Mouse (Mus musculus) liver, embryonic 15.5 days (tissue): Measurements from ENCODE around the gene Samd1. TPM values are rescaled to one million over a fixed set of nuclear protein-coding genes. Genes with fewer than 3 reads are reported as not detected.
A peak's percentile ranks its signal among the peaks of the same experiment; 100 is the strongest.

Experiments used
- ATAC-seq: fragments of 200-750 bp; cut with Nextera tagmentation; 2 replicates; pipeline ENCODE4 v1.8.0; 2017; ENCODE audit warnings: moderate number of reproducible peaks, mild to moderate bottlenecking, moderate library complexity; ENCODE audit not compliant: insufficient read depth
- H3K27ac ChIP-seq: fragments of 300-500 bp; sonication (generic); replicated peaks from 2 replicates; pipeline ENCODE4 v1.5.1; 2015; ENCODE audit warnings: mild to moderate bottlenecking, inconsistent platforms
- H3K27me3 ChIP-seq: fragments of 300-500 bp; sonication (generic); 2 replicates; pipeline ENCODE4 v1.6.1; 2015; ENCODE audit warnings: mild to moderate bottlenecking, inconsistent platforms
- H3K36me3 ChIP-seq: fragments of 300-500 bp; sonication (generic); replicated peaks from 2 replicates; pipeline ENCODE4 v1.6.1; 2015; ENCODE audit warnings: moderate library complexity, mild to moderate bottlenecking, inconsistent platforms
- H3K4me1 ChIP-seq: fragments of 300-500 bp; sonication (generic); replicated peaks from 2 replicates; pipeline ENCODE4 v1.6.1; 2015; ENCODE audit warnings: inconsistent platforms
- H3K4me2 ChIP-seq: fragments of 300-500 bp; sonication (generic); 2 replicates; pipeline ENCODE4 v1.6.1; 2015; ENCODE audit warnings: moderate library complexity, mild to moderate bottlenecking, inconsistent platforms
- H3K4me3 ChIP-seq: fragments of 300-500 bp; sonication (generic); replicated peaks from 2 replicates; pipeline ENCODE4 v1.5.1; 2015; ENCODE audit warnings: mild to moderate bottlenecking, inconsistent platforms
- H3K9ac ChIP-seq: fragments of 300-500 bp; sonication (generic); 2 replicates; pipeline ENCODE4 v1.6.1; 2015; ENCODE audit warnings: moderate library complexity, mild to moderate bottlenecking, inconsistent platforms
- H3K9me3 ChIP-seq: fragments of 300-500 bp; sonication (generic); replicated peaks from 2 replicates; pipeline ENCODE4 v1.6.1; 2016; ENCODE audit warnings: inconsistent platforms
- WGBS: fragments of 180-500 bp; shearing (Covaris S2); methylation state at CpG from one replicate; pipeline ENCODE4 v1.1.7; 2015; ENCODE audit warnings: mixed read lengths; ENCODE audit not compliant: insufficient replicate concordance; 5-methylcytosine and 5-hydroxymethylcytosine counted together
- microRNA counts: library from miRNA; unstranded; fragments of <30 nt; microRNA quantifications from one replicate; lab custom pipeline; 2016
- microRNA-seq: library from miRNA; unstranded; fragments of <30 nt; microRNA quantifications from one replicate; pipeline ENCODE4, GENCODE M21; 2016
- polyA plus RNA-seq: library from polyadenylated mRNA; unstranded; fragments of >200 nt; fragmentation: Nextera tagmentation; extraction: Ambion mirVana; gene quantifications from 2 replicates; pipeline ENCODE4 v1.2.1, GENCODE M21; 2015

Gene Samd1
- polyA plus RNA-seq, 1 experiment from 2014 or later = 5.8 TPM

- Histone ChIP-seq H3K4me1 (peaks cover 7% of the 10 kb centered on the region), H3K9me3 (no peaks in the 10 kb centered on the region), H3K4me3 (no peak overlapping the region), H3K36me3 (no peaks in the 10 kb centered on the region), H3K4me2 (no peak overlapping the region), H3K27me3 (peaks cover 61% of the 10 kb centered on the region), H3K27ac (no peak overlapping the region), H3K9ac (no peak overlapping the region)
- ATAC-seq = no peak
- 4% methylated on average over 5 of the region's 5 CpGs for WGBS
Observed at GRCm38 (mm10) chr8:84039050-84039449, 41.6 kb downstream of the Samd1 start.

- H3K9ac ChIP-seq = no peak within 1 kb of the TSS
- H3K27ac ChIP-seq = no peak within 1 kb of the TSS
- 1% methylated on average over 40 of the region's 40 CpGs for WGBS
- H3K9me3 ChIP-seq = no peaks in the 10 kb centered on the region
- H3K4me1 ChIP-seq = peaks cover 13% of the 10 kb centered on the region
- no peaks in the 10 kb centered on the region for H3K36me3 ChIP-seq
- ATAC-seq = peak; percentile 25; the same call in 1 of the 2 replicates
- H3K27me3 ChIP-seq = peaks cover 76% of the 10 kb centered on the region
- peak within 1 kb of the TSS; percentile 40 for H3K4me3 ChIP-seq
- peak within 1 kb of the TSS; percentile 56 for H3K4me2 ChIP-seq
Observed at GRCm38 (mm10) chr8:84042066-84042947, 44.8 kb downstream of the Samd1 start, which contains the start of gene Il27ra. Gene Il27ra, minus strand, starts transcription at chr8:84042589.

DNA sequence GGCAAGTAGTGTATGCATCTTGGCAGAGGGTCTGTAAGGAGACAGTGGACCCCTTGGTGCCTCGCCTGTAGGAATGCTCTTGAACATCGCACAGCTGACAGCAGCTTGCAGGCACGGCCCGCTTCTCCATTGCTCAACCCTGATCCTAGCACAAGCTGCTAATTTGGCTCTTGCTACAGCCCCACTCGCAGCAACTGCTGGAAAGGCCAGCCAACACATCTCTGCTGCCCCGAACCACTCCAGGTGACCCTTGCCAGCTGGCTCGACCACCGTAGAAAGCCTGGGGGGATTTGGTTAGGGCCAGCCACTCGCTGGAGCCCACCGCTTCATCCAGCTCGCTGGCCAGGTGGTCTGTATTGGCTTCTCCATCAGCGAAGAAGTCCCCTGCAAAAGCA lies 45.5 kb downstream of the Samd1 start:
- H3K27ac ChIP-seq = no peak overlapping the region

GRCm38 (mm10) chr8:84044103-84044502 lies 46.6 kb downstream of the Samd1 start:
- ATAC-seq = no peak
- Histone ChIP-seq H3K36me3 (no peaks in the 10 kb centered on the region), H3K9me3 (no peaks in the 10 kb centered on the region), H3K4me3 (no peak overlapping the region), H3K27ac (no peak overlapping the region), H3K4me1 (peaks cover 13% of the 10 kb centered on the region), H3K4me2 (no peak overlapping the region), H3K27me3 (peaks cover 73% of the 10 kb centered on the region), H3K9ac (no peak overlapping the region)
- 11% methylated on average over 7 of the region's 7 CpGs for WGBS

More for the DNA sequence above, 45.5 kb downstream of the Samd1 start:
- 31% methylated on average over 12 of the region's 12 CpGs for WGBS
- Histone ChIP-seq H3K9me3 (no peaks in the 10 kb centered on the region), H3K4me2 (peak overlapping the region; percentile 56), H3K36me3 (no peaks in the 10 kb centered on the region), H3K9ac (no peak overlapping the region), H3K4me1 (peaks cover 13% of the 10 kb centered on the region), H3K27me3 (peaks cover 75% of the 10 kb centered on the region), H3K4me3 (peak overlapping the region; percentile 40; the same call in 1 of the 2 replicates)
- ATAC-seq = no peak

DNA sequence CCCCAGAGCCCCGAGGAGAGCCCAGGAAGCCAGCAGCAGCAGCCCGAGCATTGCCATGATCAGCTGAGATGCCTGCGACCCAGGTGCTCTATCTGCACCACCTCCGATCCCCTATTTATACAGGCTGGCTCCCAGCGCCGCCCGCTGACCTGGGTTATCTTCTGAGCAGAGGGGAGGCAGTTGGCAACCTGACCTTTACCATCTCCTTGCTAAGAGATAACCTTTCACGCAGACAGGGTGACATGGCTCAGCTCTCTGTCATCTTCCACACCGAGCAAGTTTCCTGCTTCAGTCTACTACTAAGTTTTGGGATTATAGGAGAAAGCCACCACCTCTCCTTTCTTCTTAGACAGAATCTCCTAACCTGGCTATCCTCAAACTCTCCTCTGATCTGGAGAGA lies 47.4 kb downstream of the Samd1 start, which contains the start of gene Rln3:
Rln3 (minus strand) TSS at position 101 of the 400 bp plus-strand sequence.
- H3K4me2 ChIP-seq = no peak within 1 kb of the TSS
- H3K27me3 ChIP-seq = peaks cover 73% of the 10 kb centered on the region
- no peak within 1 kb of the TSS for H3K9ac ChIP-seq
- no peak within 1 kb of the TSS for H3K4me3 ChIP-seq
- peaks cover 13% of the 10 kb centered on the region for H3K4me1 ChIP-seq
- no peak within 1 kb of the TSS for H3K27ac ChIP-seq
- no peak for ATAC-seq
- H3K9me3 ChIP-seq = no peaks in the 10 kb centered on the region
- 8% methylated on average over 9 of the region's 9 CpGs for WGBS
- no peaks in the 10 kb centered on the region for H3K36me3 ChIP-seq

- H3K9ac ChIP-seq = no peak overlapping the region
- H3K4me1 ChIP-seq = peaks cover 13% of the 10 kb centered on the region
- H3K36me3 ChIP-seq = no peaks in the 10 kb centered on the region
- ATAC-seq = no peak
- no peak overlapping the region for H3K4me2 ChIP-seq
- no peaks in the 10 kb centered on the region for H3K9me3 ChIP-seq
- no peak overlapping the region for H3K27ac ChIP-seq
- peaks cover 68% of the 10 kb centered on the region for H3K27me3 ChIP-seq
- H3K4me3 ChIP-seq = no peak overlapping the region
- 61% methylated on average over 3 of the region's 3 CpGs for WGBS
Observed at GRCm38 (mm10) chr8:84046505-84046904, 49.0 kb downstream of the Samd1 start.

DNA sequence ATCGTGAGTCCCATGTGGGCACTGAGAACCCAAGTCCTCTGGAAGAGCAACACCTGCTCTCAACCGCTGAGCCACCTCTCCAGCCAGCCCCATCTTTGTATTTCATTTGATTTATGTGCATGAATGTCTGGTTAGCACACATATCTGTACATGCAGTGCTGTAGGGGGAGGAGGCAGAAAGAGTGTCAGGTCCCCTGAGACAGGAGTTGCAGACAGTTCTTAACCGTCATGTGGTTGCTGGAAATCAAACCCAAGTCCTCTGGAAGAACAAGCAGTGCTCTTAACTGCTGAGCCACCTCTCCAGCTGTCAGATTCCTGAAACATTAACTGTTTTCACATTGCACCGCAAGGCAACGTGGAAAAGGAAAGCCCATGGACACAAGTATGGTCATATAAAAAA lies 50.7 kb downstream of the Samd1 start:
- Histone ChIP-seq H3K27ac (no peak overlapping the region), H3K4me2 (no peak overlapping the region), H3K4me3 (no peak overlapping the region), H3K9me3 (no peaks in the 10 kb centered on the region), H3K27me3 (peaks cover 52% of the 10 kb centered on the region), H3K4me1 (peaks cover 12% of the 10 kb centered on the region; the same call in 1 of the 2 replicates), H3K36me3 (no peaks in the 10 kb centered on the region), H3K9ac (no peak overlapping the region)
- ATAC-seq = no peak
- 63% methylated on average over 5 of the region's 5 CpGs for WGBS

MicroRNAs within 50 kb of the gene (microRNA counts, 519-probe panel; counts per million panel counts)
- not detected for microRNA mmu-miR-1199 (lab: Ali Mortazavi, UCI)

Small RNA genes lying within 50 kb of the gene (microRNA-seq; reads per million reads assigned to microRNA genes)
- not detected for gene Mir1199
- gene Mir8111 = 1.8 reads per million

Other genes with a start within 250 kb of the Samd1 start
- gene Adgrl1, start 97.6 kb upstream of the Samd1 start, polyA plus RNA-seq = 1.1 and 1.6 TPM in 2 replicates
- gene Gm10644, start 42.5 kb upstream of the Samd1 start, polyA plus RNA-seq = 0.39 and 0.47 TPM in 2 replicates
- gene Asf1b, start 42.2 kb upstream of the Samd1 start, polyA plus RNA-seq = 116 and 118 TPM in 2 replicates
- 51.2 and 51.5 TPM in 2 replicates for gene Prkaca, start 24.7 kb upstream of the Samd1 start, polyA plus RNA-seq
- gene 1700067K01Rik, start 3.8 kb downstream of the Samd1 start, polyA plus RNA-seq = 0.58 and 0.61 TPM in 2 replicates
- gene 2210011C24Rik, start 14.5 kb downstream of the Samd1 start, polyA plus RNA-seq = not detected in 2 replicates
- gene Palm3, start 23.8 kb downstream of the Samd1 start, polyA plus RNA-seq = 0.15 and 0.23 TPM in 2 replicates
- gene Il27ra, start 44.9 kb downstream of the Samd1 start, polyA plus RNA-seq = 0.74 and 1.3 TPM in 2 replicates
- gene Rln3, start 47.3 kb downstream of the Samd1 start, polyA plus RNA-seq = 0.15 TPM in 1 of 2 replicates, not detected in the other
- 0.24 and 0.30 TPM in 2 replicates for gene Gm10643, start 67.5 kb downstream of the Samd1 start, polyA plus RNA-seq
- gene Rfx1, start 69.2 kb downstream of the Samd1 start, polyA plus RNA-seq = 2.4 and 2.9 TPM in 2 replicates
- gene Dcaf15, start 107.1 kb downstream of the Samd1 start, polyA plus RNA-seq = 3.2 and 3.5 TPM in 2 replicates
- not detected in 2 replicates for gene Podnl1, start 128.3 kb downstream of the Samd1 start, polyA plus RNA-seq
- gene Cc2d1a, start 150.3 kb downstream of the Samd1 start, polyA plus RNA-seq = 5.4 and 5.5 TPM in 2 replicates
- gene 4930432K21Rik, start 150.4 kb downstream of the Samd1 start, polyA plus RNA-seq = 0.25 and 0.41 TPM in 2 replicates
- 0.31 TPM in 2 replicates for gene Nanos3, start 187.5 kb downstream of the Samd1 start, polyA plus RNA-seq
- gene Zswim4, start 239.4 kb downstream of the Samd1 start, polyA plus RNA-seq = 2.0 and 2.5 TPM in 2 replicates